Mouse (Mus musculus) regulatory T cell (primary cell): ENCODE measurements around the gene C2cd4c.

Experiments used
- in situ Hi-C: fragments of 300-600 bp; cut with MboI, MseI; formaldehyde crosslinking; loops from one replicate; pipeline ENCODE4 v1.15.1; 2025; ENCODE audit warnings: high pct_unique_total_duplicates

The C2cd4c gene

DNA sequence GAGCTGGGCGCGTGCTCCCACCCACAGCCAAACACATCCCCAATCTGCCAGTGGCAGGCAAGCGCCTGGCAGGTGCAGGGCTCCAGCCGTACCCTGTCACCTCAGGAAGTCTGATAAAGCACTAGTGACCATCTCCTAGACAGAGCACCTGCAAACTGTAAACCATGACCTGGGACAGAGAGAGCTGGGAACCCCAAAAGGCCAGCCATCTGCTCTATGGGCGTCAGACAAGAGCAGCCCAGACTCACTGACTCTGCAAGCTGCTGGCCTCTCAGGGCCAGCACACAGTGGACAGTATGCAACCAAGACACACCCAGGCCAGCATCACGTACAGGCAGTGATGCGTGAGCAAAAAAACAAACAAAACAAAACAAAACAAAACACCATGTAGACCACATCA lies 34.9 kb downstream of the C2cd4c start:
- in situ Hi-C loops, result no loop called here

DNA sequence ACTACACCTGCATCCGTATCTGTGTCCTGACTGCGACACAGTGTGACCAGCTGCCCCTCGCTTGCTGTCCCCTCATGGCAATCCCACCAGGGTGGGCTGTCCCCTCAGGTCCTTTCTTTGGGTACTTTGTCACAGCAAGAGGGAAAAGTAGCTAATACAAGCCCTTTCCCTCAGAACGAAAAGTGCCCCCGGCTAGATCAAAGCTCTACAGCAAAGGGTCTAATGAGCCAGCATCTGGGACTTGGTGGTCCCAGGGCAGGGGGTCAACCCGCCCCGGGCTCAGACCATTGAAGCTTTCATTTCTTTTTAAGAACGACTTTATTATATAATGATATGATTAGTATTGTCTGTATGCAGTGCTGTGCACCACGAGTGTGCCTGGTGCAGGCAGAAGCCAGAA lies 35.5 kb downstream of the C2cd4c start:
- in situ Hi-C loops, result no loop called here

DNA sequence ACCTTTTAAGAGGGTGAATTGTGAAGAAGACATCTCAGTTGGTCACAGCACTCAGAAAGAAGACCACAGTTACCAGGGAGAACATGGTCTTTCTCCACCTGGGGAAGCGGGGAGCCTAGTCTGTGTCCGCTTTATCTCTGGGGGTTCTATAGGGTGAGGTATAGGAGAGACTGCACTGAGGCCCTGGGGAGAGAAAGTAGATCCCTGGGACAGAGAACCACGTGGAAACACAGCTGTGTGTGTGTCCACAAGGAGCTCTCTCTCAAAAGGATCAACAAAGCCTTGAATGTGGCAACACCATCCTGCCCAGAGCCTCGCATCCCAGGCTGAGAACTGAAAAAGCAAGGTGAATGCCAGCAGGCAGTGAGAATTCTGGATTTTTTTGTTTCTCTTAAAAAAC lies 36.4 kb downstream of the C2cd4c start:
- in situ Hi-C loops, result no loop called here

DNA sequence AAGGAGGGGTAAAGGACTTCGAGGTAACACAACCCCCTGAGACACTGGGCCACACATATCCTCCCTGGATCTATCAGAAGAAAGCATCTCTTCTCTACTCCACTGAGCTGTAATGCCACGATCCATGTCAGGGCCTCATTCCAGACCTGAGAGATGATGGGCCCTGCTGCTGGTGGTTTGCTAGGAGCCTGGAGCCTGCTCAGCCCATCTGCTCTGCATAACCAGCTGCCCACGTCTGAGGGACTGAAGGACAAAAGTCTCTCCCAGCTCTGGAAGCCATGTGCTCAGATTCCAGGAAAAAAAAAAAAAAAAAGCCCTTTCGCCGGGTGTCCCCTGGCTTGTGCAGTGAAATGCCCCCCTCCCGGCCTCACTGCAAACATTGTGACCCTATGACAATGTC lies 38.1 kb downstream of the C2cd4c start:
- in situ Hi-C loops, result no loop called here

DNA sequence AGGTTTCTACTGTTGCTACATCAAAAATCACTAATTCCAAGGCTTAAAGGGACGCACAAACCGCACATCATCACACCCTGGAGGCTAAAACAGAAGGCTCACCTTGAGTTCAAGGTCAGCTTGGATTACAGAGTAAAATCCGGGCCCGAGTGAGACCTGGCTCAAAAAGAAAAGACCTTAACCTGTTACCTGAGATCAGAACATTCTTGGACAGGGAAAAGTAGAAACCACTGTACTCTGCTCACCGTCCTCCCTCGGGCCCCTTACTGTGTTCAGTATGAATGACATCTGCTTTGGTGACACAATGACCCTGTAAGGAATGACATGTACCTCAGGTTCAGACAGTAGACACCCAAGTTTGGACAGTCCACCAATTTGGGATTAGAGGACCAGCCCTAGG lies 39.0 kb downstream of the C2cd4c start:
- in situ Hi-C loops, result no loop called here

DNA sequence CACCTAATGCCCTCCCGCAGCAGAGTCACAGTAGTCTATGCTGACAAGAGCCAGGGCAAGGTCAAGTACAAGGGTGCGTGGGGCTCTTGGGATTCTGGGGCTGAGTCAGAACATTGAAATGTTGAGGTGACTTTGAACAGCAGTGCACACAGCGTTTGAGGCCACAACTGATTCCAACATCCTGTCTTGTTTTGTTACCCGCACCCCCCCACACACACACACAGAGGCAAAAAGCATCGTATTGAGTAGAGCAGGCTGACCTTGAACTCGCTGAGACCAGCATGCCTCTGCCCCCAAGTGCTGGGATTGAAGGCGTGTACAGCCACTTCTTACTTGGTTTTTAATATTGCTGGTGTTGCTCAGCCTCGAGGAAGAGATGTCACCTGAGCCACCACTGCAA lies 39.5 kb downstream of the C2cd4c start:
- in situ Hi-C loops, result no loop called here

DNA sequence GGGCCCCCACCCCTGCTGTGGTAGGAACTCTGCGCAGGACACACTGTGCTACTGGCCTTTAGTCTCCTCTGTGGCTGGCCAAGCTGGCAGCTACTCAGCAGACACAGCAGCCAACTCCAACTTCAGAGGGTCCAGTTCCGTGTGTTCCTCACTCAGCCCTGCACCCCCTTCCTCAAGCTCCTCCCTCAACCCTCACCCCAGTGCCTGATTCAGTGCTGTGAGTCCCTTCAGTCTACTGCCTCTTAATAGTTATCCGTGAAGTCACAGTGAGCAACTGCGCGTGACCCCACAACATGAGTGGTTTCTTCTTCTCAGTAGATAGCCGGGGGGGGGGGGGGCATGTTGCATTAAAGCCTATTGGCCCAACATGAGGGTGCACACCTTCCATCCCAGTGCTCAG lies 40.2 kb downstream of the C2cd4c start:
- in situ Hi-C loops, result no loop called here

DNA sequence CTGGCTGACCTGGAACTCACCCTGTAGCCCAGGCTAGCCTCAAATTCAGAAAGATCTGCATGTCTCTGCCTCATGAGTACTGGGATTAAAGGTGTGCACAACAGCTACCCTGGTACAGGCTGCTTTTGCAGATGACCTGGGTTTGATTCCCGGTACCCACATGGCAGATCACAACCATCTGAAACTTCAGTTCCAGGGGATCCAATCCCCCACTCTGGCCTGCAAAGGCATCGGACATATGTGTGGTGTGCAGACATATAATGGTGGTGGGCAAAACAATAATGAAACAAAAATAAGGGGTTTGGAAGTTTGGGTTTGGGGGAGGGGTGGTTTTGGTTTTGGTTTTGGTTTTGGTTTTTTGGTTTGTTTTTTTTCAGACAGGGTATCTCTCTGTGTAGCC lies 42.5 kb downstream of the C2cd4c start:
- in situ Hi-C loops, result no loop called here

DNA sequence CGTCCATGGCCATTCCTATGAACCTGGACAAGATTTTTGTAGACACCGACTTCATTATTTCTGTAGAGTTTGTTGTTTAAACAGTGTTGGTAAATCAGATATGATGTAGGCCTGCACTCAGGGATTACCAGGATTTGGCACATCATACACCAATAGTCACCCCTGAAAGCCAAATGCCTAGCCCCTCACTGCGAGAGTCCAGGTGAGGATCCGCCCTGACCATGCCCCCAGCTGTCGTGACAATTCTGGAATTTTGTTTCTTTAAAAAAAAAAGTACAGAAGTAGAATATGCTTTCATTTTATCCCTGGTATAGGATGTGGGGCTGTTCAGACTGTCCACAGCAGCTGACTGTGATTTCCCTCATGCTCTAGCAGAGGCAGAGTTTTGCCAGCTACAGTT lies 43.9 kb downstream of the C2cd4c start:
- in situ Hi-C loops, result no loop called here

DNA sequence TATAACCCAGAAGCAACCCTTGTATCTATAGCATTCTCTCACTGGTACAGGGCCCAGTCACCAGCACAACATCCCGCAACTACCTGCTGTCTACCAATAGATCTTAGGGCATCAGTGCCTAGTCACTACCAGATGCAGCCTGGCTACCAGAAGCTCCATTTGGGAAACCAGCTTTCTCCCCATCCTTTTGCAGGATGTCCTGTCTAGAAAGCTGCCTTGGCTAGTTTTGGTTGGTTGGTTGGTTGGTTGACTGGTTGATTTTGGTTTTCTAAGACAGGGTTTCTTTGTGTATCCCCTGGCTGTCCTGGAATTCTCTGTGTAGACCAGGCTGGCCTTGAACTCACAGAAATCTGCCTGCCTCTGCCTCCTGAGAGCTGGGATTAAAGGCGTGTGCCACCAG lies 54.1 kb downstream of the C2cd4c start:
- in situ Hi-C loops, result no loop called here

DNA sequence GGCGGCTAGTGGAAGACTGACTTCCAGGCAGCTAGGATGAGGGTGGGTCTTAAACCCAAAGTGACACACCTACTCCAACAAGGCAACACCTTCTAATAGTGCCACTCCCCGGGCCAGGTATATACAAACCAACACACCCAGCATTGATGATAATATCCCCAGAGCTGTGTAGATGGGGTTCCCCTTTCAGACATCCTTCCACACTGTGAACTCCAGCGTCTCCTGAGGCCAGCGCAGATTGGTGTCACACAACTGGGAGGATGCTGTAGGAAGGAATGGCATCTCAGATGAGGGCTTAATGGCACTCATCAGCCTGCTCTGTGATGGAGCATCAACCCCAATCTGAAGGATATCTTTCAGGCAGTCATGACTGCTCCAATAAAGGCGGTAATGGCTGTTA lies 56.3 kb downstream of the C2cd4c start:
- in situ Hi-C loops, result no loop called here

DNA sequence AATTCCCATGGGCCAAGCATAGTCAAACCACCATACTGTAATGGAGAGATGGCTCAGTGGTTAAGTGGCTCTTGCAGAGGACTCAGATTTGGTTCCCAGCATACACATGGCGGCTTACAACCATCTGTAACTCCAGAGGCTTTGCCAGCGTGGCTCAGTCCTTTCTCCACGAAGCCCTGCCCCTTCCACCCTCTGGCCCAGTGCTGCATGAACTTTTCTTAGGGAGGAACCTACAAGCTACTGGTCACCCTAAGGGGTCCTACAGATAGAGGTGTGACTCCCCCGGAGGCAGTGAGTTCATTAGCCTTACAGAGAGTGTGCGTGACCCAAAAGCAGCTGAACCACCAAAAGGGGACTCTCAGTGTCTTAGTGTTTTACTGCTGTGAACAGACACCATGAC lies 56.9 kb downstream of the C2cd4c start:
- in situ Hi-C loops, result no loop called here
